In genomic region chr17:12714080-12714561, GRCm38 (mm10) we compare ENCODE assay signal across 11 mouse cellular contexts. TPM values are rescaled to one million over a fixed set of nuclear protein-coding genes. Genes with fewer than 3 reads are reported as not detected.
DNase-seq lines count a peak whose midpoint lies in the region; ATAC-seq and TF ChIP-seq lines count a peak whose summit lies in the region.
"Had no signal": no experiment of that assay in that cellular context is flagged by ENCODE, and none has a peak within 500 bp of the region (broad histone marks: within the 10 kb centered on the region; RNA-seq: fewer than 3 reads in every experiment).

No protein-coding gene starts in this region.

- no peak for TF ChIP-seq POLR2A in cerebellum, adult 2 months (IDR thresholded peaks at IDR 0.05; ENCODE audit: borderline replicate concordance, insufficient read depth, low read length)

- no peaks in the 10 kb centered on the region for H3K27me3 ChIP-seq in cerebellum, adult 2 months (ENCODE audit: control insufficient read depth, insufficient read depth, low read length)
- no peaks in the 10 kb centered on the region; the same call in 1 of the 2 replicates for H3K27me3 ChIP-seq in liver, embryonic 14.5 days (ENCODE audit: control insufficient read depth, insufficient read depth, low read length)
- H3K27me3 ChIP-seq in liver, embryonic 12.5 days (replicated peaks), result no peaks in the 10 kb centered on the region
- H3K27me3 ChIP-seq in kidney, postnatal 0 days (ENCODE audit: insufficient read depth, low read length), result no peaks in the 10 kb centered on the region
- H3K27me3 ChIP-seq in forebrain, embryonic 15.5 days, result no peaks in the 10 kb centered on the region
- H3K27me3 ChIP-seq: embryonic facial prominence, embryonic 13.5 days had no signal

- H3K4me3 ChIP-seq in cerebellum, adult 2 months (replicated peaks; ENCODE audit: insufficient read depth, low read depth, low read length), result no peak overlapping the region
- no peak overlapping the region for H3K4me3 ChIP-seq in liver, embryonic 14.5 days (ENCODE audit: insufficient read depth in 1 of 2, low read depth in 2 of 2, low read length in 2 of 2)
- no peak overlapping the region for H3K4me3 ChIP-seq in liver, embryonic 12.5 days
- H3K4me3 ChIP-seq in kidney, postnatal 0 days (replicated peaks; ENCODE audit: low read depth, low read length), result no peak overlapping the region
- H3K4me3 ChIP-seq in forebrain, embryonic 15.5 days, result no peak overlapping the region
- H3K4me3 ChIP-seq: embryonic facial prominence, embryonic 13.5 days had no signal

- H3K4me1 ChIP-seq in cerebellum, adult 2 months (ENCODE audit: control insufficient read depth, insufficient read depth, low read length), result peaks cover 23% of the 10 kb centered on the region
- peaks cover 0 to 3% of the 10 kb centered on the region in 2 experiments; a peak in 1 of 4 replicates for H3K4me1 ChIP-seq in liver, embryonic 14.5 days (replicated peaks; ENCODE audit: control insufficient read depth in 2 of 2, insufficient read depth in 2 of 2, low read length in 1 of 2)
- peaks cover 7% of the 10 kb centered on the region; the same call in 1 of the 2 replicates for H3K4me1 ChIP-seq in liver, embryonic 12.5 days
- H3K4me1 ChIP-seq in kidney, postnatal 0 days (replicated peaks; ENCODE audit: insufficient read depth, low read length), result no peaks in the 10 kb centered on the region
- H3K4me1 ChIP-seq in forebrain, embryonic 15.5 days, result peaks cover 9% of the 10 kb centered on the region; the same call in 1 of the 2 replicates

- no peaks in the 10 kb centered on the region for H3K9me3 ChIP-seq in liver, embryonic 14.5 days (ENCODE audit: control insufficient read depth, low read length)
- no peaks in the 10 kb centered on the region for H3K9me3 ChIP-seq in liver, embryonic 12.5 days (replicated peaks)
- H3K9me3 ChIP-seq in kidney, postnatal 0 days (replicated peaks; ENCODE audit: low read length), result no peaks in the 10 kb centered on the region
- H3K9me3 ChIP-seq in forebrain, embryonic 15.5 days, result no peaks in the 10 kb centered on the region
- H3K9me3 ChIP-seq: embryonic facial prominence, embryonic 13.5 days had no signal

- DNase-seq in cerebellum, adult 2 months, result no peak
- no peak for DNase-seq in liver, embryonic 14.5 days (ENCODE audit: low read depth in 3 of 3, low spot score in 3 of 3)
- DNase-seq in kidney, postnatal 0 days (ENCODE audit: low spot score), result peak; percentile 35
- peak; percentile 38 for DNase-seq in thymus, postnatal 14 days
- DNase-seq: gastrocnemius, postnatal 36 days had no signal

- peaks cover 3% of the 10 kb centered on the region for H3K36me3 ChIP-seq in liver, embryonic 14.5 days (replicated peaks; ENCODE audit: control insufficient read depth, insufficient read depth, low read depth)
- H3K36me3 ChIP-seq in liver, embryonic 12.5 days, result peaks cover 86% of the 10 kb centered on the region
- H3K36me3 ChIP-seq in kidney, postnatal 0 days (ENCODE audit: insufficient read depth, low read length), result peaks cover 43% of the 10 kb centered on the region; the same call in 1 of the 2 replicates
- H3K36me3 ChIP-seq in forebrain, embryonic 15.5 days, result peaks cover 50% of the 10 kb centered on the region

- WGBS in cerebellum, adult 2 months, result 51% methylated on average over 5 of the region's 5 CpGs
- 18% methylated on average over 5 of the region's 5 CpGs for WGBS in liver, embryonic 14.5 days (ENCODE audit: insufficient replicate concordance)
- WGBS in liver, embryonic 12.5 days (ENCODE audit: insufficient replicate concordance), result 48% methylated on average over 5 of the region's 5 CpGs
- 70% methylated on average over 5 of the region's 5 CpGs for WGBS in kidney, postnatal 0 days
- 85% methylated on average over 5 of the region's 5 CpGs for WGBS in forebrain, embryonic 15.5 days

- peak; percentile 48; the same call in 1 of the 2 replicates for TF ChIP-seq CTCF in cerebellum, adult 2 months (IDR thresholded peaks at IDR 0.05; ENCODE audit: borderline replicate concordance, insufficient read depth, low read depth, low read length)
- TF ChIP-seq CTCF in liver, embryonic 14.5 days (IDR thresholded peaks at IDR 0.05; ENCODE audit: low read depth), result peak; percentile 37; the same call in 1 of the 2 replicates
- peak; percentile 58; the same call in 1 of the 2 replicates for TF ChIP-seq CTCF in kidney, postnatal 0 days (IDR thresholded peaks at IDR 0.05; ENCODE audit: low read depth)

- H3K9ac ChIP-seq in liver, embryonic 14.5 days (replicated peaks), result no peak overlapping the region
- no peak overlapping the region for H3K9ac ChIP-seq in liver, embryonic 12.5 days
- no peak overlapping the region for H3K9ac ChIP-seq in kidney, postnatal 0 days (ENCODE audit: low read depth, low read length)
- H3K9ac ChIP-seq in forebrain, embryonic 15.5 days (replicated peaks), result no peak overlapping the region
- H3K9ac ChIP-seq: embryonic facial prominence, embryonic 13.5 days had no signal

- TF ChIP-seq EP300 in liver, embryonic 14.5 days (IDR thresholded peaks at IDR 0.05; ENCODE audit: low read depth), result no peak

- no peak overlapping the region for H3K27ac ChIP-seq in cerebellum, adult 2 months (ENCODE audit: insufficient read depth, low read length)
- H3K27ac ChIP-seq in liver, embryonic 14.5 days, result no peak overlapping the region
- no peak overlapping the region for H3K27ac ChIP-seq in liver, embryonic 12.5 days
- no peak overlapping the region for H3K27ac ChIP-seq in kidney, postnatal 0 days
- H3K27ac ChIP-seq in forebrain, embryonic 15.5 days (replicated peaks), result no peak overlapping the region
- H3K27ac ChIP-seq: embryonic facial prominence, embryonic 13.5 days had no signal

- ATAC-seq in cerebellum, adult (ENCODE audit: insufficient number of reproducible peaks, low FRiP score, low TSS enrichment), result no peak
- ATAC-seq in liver, embryonic 14.5 days (ENCODE audit: insufficient read depth), result no peak
- no peak for ATAC-seq in liver, embryonic 12.5 days
- no peak for ATAC-seq in kidney, postnatal 0 days (replicated peaks; ENCODE audit: low FRiP score, low read depth)
- no peak for ATAC-seq in inflammation-experienced regulatory T-cells, adult 6 months
- ATAC-seq in forebrain, embryonic 15.5 days (replicated peaks), result no peak

- H3K4me2 ChIP-seq in liver, embryonic 14.5 days (ENCODE audit: low read depth), result no peak overlapping the region
- H3K4me2 ChIP-seq in liver, embryonic 12.5 days, result no peak overlapping the region
- H3K4me2 ChIP-seq in kidney, postnatal 0 days (ENCODE audit: low read length), result no peak overlapping the region
- no peak overlapping the region for H3K4me2 ChIP-seq in forebrain, embryonic 15.5 days (replicated peaks)
- H3K4me2 ChIP-seq: embryonic facial prominence, embryonic 13.5 days had no signal

RNA-seq across cellular contexts. Expression of gene Slc22a1, which starts 38.5 kb away (rescaled TPM):
- polyA plus RNA-seq in cerebellum, adult 2 months (2012; rRNA removed), result 0.19 and 0.46 TPM in 2 replicates
- not detected in 2 replicates for polyA plus RNA-seq in liver, embryonic 14.5 days (2012; rRNA removed)
- 0.11 TPM in 1 of 2 replicates, not detected in the other for polyA plus RNA-seq in liver, embryonic 14.5 days (2014; fragmentation: Nextera tagmentation; extraction: Ambion mirVana)
- not detected in 2 replicates for polyA plus RNA-seq in liver, embryonic 12.5 days (2016; fragmentation: Nextera tagmentation; extraction: Ambion mirVana)
- 57.4 and 70.3 TPM in 2 replicates for polyA plus RNA-seq in kidney, postnatal 0 days (2015; fragmentation: Nextera tagmentation; extraction: Ambion mirVana)
- 1 to 10 TPM in 1 of 3 experiments, under 1 TPM in 1, not detected in 1; 0.82 to 1.9 TPM for polyA plus RNA-seq in inflammation-experienced regulatory T-cells, adult 6 months (2017; shearing (Covaris generic))
- not detected in 2 replicates for polyA plus RNA-seq in forebrain, embryonic 15.5 days (2015; fragmentation: Nextera tagmentation; extraction: Ambion mirVana)
- polyA plus RNA-seq: testis, adult 2 months had no signal

RNA-seq across cellular contexts. Expression of gene Igf2r, which starts 55.3 kb away (rescaled TPM):
- 18.1 and 19.7 TPM in 2 replicates for polyA plus RNA-seq in cerebellum, adult 2 months (2012; rRNA removed)
- 9.5 and 12.6 TPM in 2 replicates for polyA plus RNA-seq in liver, embryonic 14.5 days (2012; rRNA removed)
- polyA plus RNA-seq in liver, embryonic 14.5 days (2014; fragmentation: Nextera tagmentation; extraction: Ambion mirVana), result 12.8 and 14.8 TPM in 2 replicates
- 24.7 and 25.3 TPM in 2 replicates for polyA plus RNA-seq in liver, embryonic 12.5 days (2016; fragmentation: Nextera tagmentation; extraction: Ambion mirVana)
- polyA plus RNA-seq in kidney, postnatal 0 days (2015; fragmentation: Nextera tagmentation; extraction: Ambion mirVana), result 16.1 and 16.7 TPM in 2 replicates
- 10 to 100 TPM; 14.8 to 40.1 (median 36.0) TPM for polyA plus RNA-seq in inflammation-experienced regulatory T-cells, adult 6 months (2017; shearing (Covaris generic))
- 10.8 and 11.0 TPM in 2 replicates for polyA plus RNA-seq in forebrain, embryonic 15.5 days (2015; fragmentation: Nextera tagmentation; extraction: Ambion mirVana)

Comparison
In these comparisons a context has a peak if more than half of its experiments do, and no peak if none do; other contexts are left out.
1. DNase-seq: peak in kidney, postnatal 0 days (single experiment) and thymus, postnatal 14 days (single experiment); none in cerebellum, adult 2 months (0 of 2) and liver, embryonic 14.5 days (0 of 3).
2. RNA of gene Slc22a1, which starts 38.5 kb away (polyA plus RNA-seq): 57.4 to 70.3 TPM in kidney, postnatal 0 days; 0.82 to 1.9 TPM in inflammation-experienced regulatory T-cells, adult 6 months, 0.19 to 0.46 TPM in cerebellum, adult 2 months, 0.11 TPM in liver, embryonic 14.5 days, not detected in liver, embryonic 12.5 days and not detected in forebrain, embryonic 15.5 days; every median in the first group is over 10 times any median in the second.
3. Peak in every context shown above with its lines, with median percentiles within 50 percentile points of each other: CTCF ChIP-seq.